Mouse (Mus musculus): ENCODE measurements around the gene Gm973. TPM values are rescaled to one million over a fixed set of nuclear protein-coding genes. Genes with fewer than 3 reads are reported as not detected.

The Gm973 gene
- polyA plus RNA-seq, 1 experiment from 2014 or later = 11.5 TPM

- Histone ChIP-seq H3K9ac (ENCODE audit: low read depth, low read length) (no peak overlapping the region), H3K4me3 (ENCODE audit: low read length) (no peak overlapping the region), H3K27me3 (replicated peaks; ENCODE audit: control insufficient read depth, insufficient read depth, low read length) (no peaks in the 10 kb centered on the region), H3K4me2 (ENCODE audit: low read length) (no peak overlapping the region), H3K27ac (ENCODE audit: low read depth, low read length) (no peak overlapping the region), H3K4me1 (ENCODE audit: control insufficient read depth, insufficient read depth, low read depth, low read length) (no peaks in the 10 kb centered on the region; the same call in 1 of the 2 replicates), H3K9me3 (ENCODE audit: control insufficient read depth, low read length) (0 out of 2 replicates have a peak, but pooled peaks cover under 1% of the 10 kb centered on the region), H3K36me3 (ENCODE audit: control insufficient read depth, insufficient read depth, low read length) (no peaks in the 10 kb centered on the region)
- no peak for ATAC-seq
- WGBS = 90% methylated on average over 1 of the region's 1 CpGs
Measured at GRCm38 (mm10) chr1:59568283-59568682, 52.2 kb downstream of the Gm973 start.

GRCm38 (mm10) chr1:59569301-59569700, 53.2 kb downstream of the Gm973 start:
- no peak for ATAC-seq
- H3K36me3 ChIP-seq (ENCODE audit: control insufficient read depth, insufficient read depth, low read length) = no peaks in the 10 kb centered on the region
- H3K4me2 ChIP-seq (ENCODE audit: low read length) = no peak overlapping the region
- no peaks in the 10 kb centered on the region for H3K9me3 ChIP-seq (ENCODE audit: control insufficient read depth, low read length)
- no peak overlapping the region for H3K27ac ChIP-seq (ENCODE audit: low read depth, low read length)
- H3K4me1 ChIP-seq (ENCODE audit: control insufficient read depth, insufficient read depth, low read depth, low read length) = peaks cover 6% of the 10 kb centered on the region
- no peak overlapping the region for H3K9ac ChIP-seq (ENCODE audit: low read depth, low read length)
- H3K4me3 ChIP-seq (ENCODE audit: low read length) = no peak overlapping the region
- H3K27me3 ChIP-seq (replicated peaks; ENCODE audit: control insufficient read depth, insufficient read depth, low read length) = no peaks in the 10 kb centered on the region
- WGBS = 90% methylated on average over 5 of the region's 5 CpGs

GRCm38 (mm10) chr1:59570767-59571166, 54.7 kb downstream of the Gm973 start:
- no peaks in the 10 kb centered on the region for H3K27me3 ChIP-seq (replicated peaks; ENCODE audit: control insufficient read depth, insufficient read depth, low read length)
- H3K9me3 ChIP-seq (ENCODE audit: control insufficient read depth, low read length) = no peaks in the 10 kb centered on the region
- no peak overlapping the region for H3K9ac ChIP-seq (ENCODE audit: low read depth, low read length)
- WGBS = 80% methylated on average over 4 of the region's 4 CpGs
- H3K4me1 ChIP-seq (ENCODE audit: control insufficient read depth, insufficient read depth, low read depth, low read length) = peaks cover 7% of the 10 kb centered on the region
- H3K4me2 ChIP-seq (ENCODE audit: low read length) = no peak overlapping the region
- no peak overlapping the region for H3K4me3 ChIP-seq (ENCODE audit: low read length)
- no peaks in the 10 kb centered on the region for H3K36me3 ChIP-seq (ENCODE audit: control insufficient read depth, insufficient read depth, low read length)
- ATAC-seq = no peak
- H3K27ac ChIP-seq (ENCODE audit: low read depth, low read length) = no peak overlapping the region

- no peaks in the 10 kb centered on the region for H3K36me3 ChIP-seq (ENCODE audit: control insufficient read depth, insufficient read depth, low read length)
- no peak overlapping the region for H3K4me2 ChIP-seq (ENCODE audit: low read length)
- H3K27ac ChIP-seq (ENCODE audit: low read depth, low read length) = no peak overlapping the region
- H3K9ac ChIP-seq (ENCODE audit: low read depth, low read length) = no peak overlapping the region
- no peaks in the 10 kb centered on the region for H3K9me3 ChIP-seq (ENCODE audit: control insufficient read depth, low read length)
- WGBS = 92% methylated on average over 3 of the region's 3 CpGs
- no peak overlapping the region for H3K4me3 ChIP-seq (ENCODE audit: low read length)
- ATAC-seq = no peak
- peaks cover 7% of the 10 kb centered on the region for H3K4me1 ChIP-seq (ENCODE audit: control insufficient read depth, insufficient read depth, low read depth, low read length)
- H3K27me3 ChIP-seq (replicated peaks; ENCODE audit: control insufficient read depth, insufficient read depth, low read length) = no peaks in the 10 kb centered on the region
Measured at GRCm38 (mm10) chr1:59571502-59571901, 55.4 kb downstream of the Gm973 start.

GRCm38 (mm10) chr1:59573843-59574242, 57.8 kb downstream of the Gm973 start:
- H3K4me2 ChIP-seq (ENCODE audit: low read length) = peak overlapping the region; percentile 68
- no peak overlapping the region for H3K4me3 ChIP-seq (ENCODE audit: low read length)
- H3K9ac ChIP-seq (ENCODE audit: low read depth, low read length) = peak overlapping the region; percentile 53; the same call in 1 of the 2 replicates
- no peaks in the 10 kb centered on the region for H3K9me3 ChIP-seq (ENCODE audit: control insufficient read depth, low read length)
- no peaks in the 10 kb centered on the region for H3K36me3 ChIP-seq (ENCODE audit: control insufficient read depth, insufficient read depth, low read length)
- H3K27ac ChIP-seq (ENCODE audit: low read depth, low read length) = peak overlapping the region; percentile 71
- no peaks in the 10 kb centered on the region for H3K27me3 ChIP-seq (replicated peaks; ENCODE audit: control insufficient read depth, insufficient read depth, low read length)
- WGBS = 52% methylated on average over 3 of the region's 3 CpGs
- peak; percentile 18; the same call in 1 of the 2 replicates for ATAC-seq
- H3K4me1 ChIP-seq (ENCODE audit: control insufficient read depth, insufficient read depth, low read depth, low read length) = peaks cover 7% of the 10 kb centered on the region; the same call in 1 of the 2 replicates

- 16% methylated on average over 21 of the region's 21 CpGs for WGBS
- Histone ChIP-seq H3K27me3 (replicated peaks; ENCODE audit: control insufficient read depth, insufficient read depth, low read length) (no peaks in the 10 kb centered on the region), H3K4me1 (ENCODE audit: control insufficient read depth, insufficient read depth, low read depth, low read length) (peaks cover 7% of the 10 kb centered on the region; the same call in 1 of the 2 replicates), H3K9me3 (ENCODE audit: control insufficient read depth, low read length) (no peaks in the 10 kb centered on the region), H3K27ac (ENCODE audit: low read depth, low read length) (peak overlapping the region; percentile 71), H3K4me3 (ENCODE audit: low read length) (peak overlapping the region; percentile 34), H3K4me2 (ENCODE audit: low read length) (peak overlapping the region; percentile 68), H3K9ac (ENCODE audit: low read depth, low read length) (peak overlapping the region; percentile 53; the same call in 1 of the 2 replicates), H3K36me3 (ENCODE audit: control insufficient read depth, insufficient read depth, low read length) (no peaks in the 10 kb centered on the region)
- ATAC-seq = peak; percentile 90
Measured at GRCm38 (mm10) chr1:59574262-59575187, 58.5 kb downstream of the Gm973 start.

GRCm38 (mm10) chr1:59578770-59579169, 62.7 kb downstream of the Gm973 start:
- Histone ChIP-seq H3K4me3 (ENCODE audit: low read length) (no peak overlapping the region), H3K4me1 (ENCODE audit: control insufficient read depth, insufficient read depth, low read depth, low read length) (peaks cover 6% of the 10 kb centered on the region; the same call in 1 of the 2 replicates), H3K27me3 (replicated peaks; ENCODE audit: control insufficient read depth, insufficient read depth, low read length) (no peaks in the 10 kb centered on the region), H3K9ac (ENCODE audit: low read depth, low read length) (no peak overlapping the region), H3K4me2 (ENCODE audit: low read length) (no peak overlapping the region), H3K27ac (ENCODE audit: low read depth, low read length) (no peak overlapping the region), H3K9me3 (ENCODE audit: control insufficient read depth, low read length) (no peaks in the 10 kb centered on the region), H3K36me3 (ENCODE audit: control insufficient read depth, insufficient read depth, low read length) (no peaks in the 10 kb centered on the region)
- 76% methylated on average over 4 of the region's 4 CpGs for WGBS
- no peak for ATAC-seq

- H3K27ac ChIP-seq (ENCODE audit: low read depth, low read length) = no peak overlapping the region
- no peaks in the 10 kb centered on the region for H3K27me3 ChIP-seq (replicated peaks; ENCODE audit: control insufficient read depth, insufficient read depth, low read length)
- no peak overlapping the region for H3K4me3 ChIP-seq (ENCODE audit: low read length)
- 0 out of 2 replicates have a peak, but pooled peaks cover under 1% of the 10 kb centered on the region for H3K4me1 ChIP-seq (ENCODE audit: control insufficient read depth, insufficient read depth, low read depth, low read length)
- H3K36me3 ChIP-seq (ENCODE audit: control insufficient read depth, insufficient read depth, low read length) = no peaks in the 10 kb centered on the region
- no peak for ATAC-seq
- no peaks in the 10 kb centered on the region for H3K9me3 ChIP-seq (ENCODE audit: control insufficient read depth, low read length)
- 72% methylated on average over 5 of the region's 5 CpGs for whole genome bisulfite sequencing
- H3K4me2 ChIP-seq (ENCODE audit: low read length) = no peak overlapping the region
- H3K9ac ChIP-seq (ENCODE audit: low read depth, low read length) = no peak overlapping the region
Measured at GRCm38 (mm10) chr1:59579327-59579726, 63.3 kb downstream of the Gm973 start.

GRCm38 (mm10) chr1:59580131-59580751, 64.2 kb downstream of the Gm973 start:
- H3K4me2 ChIP-seq (ENCODE audit: low read length) = no peak overlapping the region
- no peaks in the 10 kb centered on the region for H3K4me1 ChIP-seq (ENCODE audit: control insufficient read depth, insufficient read depth, low read depth, low read length)
- H3K9me3 ChIP-seq (ENCODE audit: control insufficient read depth, low read length) = no peaks in the 10 kb centered on the region
- H3K27me3 ChIP-seq (replicated peaks; ENCODE audit: control insufficient read depth, insufficient read depth, low read length) = no peaks in the 10 kb centered on the region
- H3K36me3 ChIP-seq (ENCODE audit: control insufficient read depth, insufficient read depth, low read length) = no peaks in the 10 kb centered on the region
- ATAC-seq = no peak
- H3K4me3 ChIP-seq (ENCODE audit: low read length) = no peak overlapping the region
- no peak overlapping the region for H3K27ac ChIP-seq (ENCODE audit: low read depth, low read length)
- no peak overlapping the region for H3K9ac ChIP-seq (ENCODE audit: low read depth, low read length)
- 55% methylated on average over 8 of the region's 8 CpGs for WGBS
